In genomic region chr17:6978287-6979248, GRCm38 (mm10) we compare ENCODE assay signal across 8 mouse cellular contexts. TPM values are rescaled to one million over a fixed set of nuclear protein-coding genes. Genes with fewer than 3 reads are reported as not detected.
DNase-seq lines count a peak whose midpoint lies in the region; ATAC-seq and TF ChIP-seq lines count a peak whose summit lies in the region.
"Not testable (repeated sequence)": the region's sequence is repeated elsewhere in the genome, so short reads cannot be mapped to it uniquely, and the experiment has no call there.

Gm49721 (plus strand) TSS chr17:6978904.

- not testable (repeated sequence) for H3K9me3 ChIP-seq in embryonic facial prominence, embryonic 13.5 days; limb, embryonic 10.5 days (replicated peaks); midbrain, embryonic 10.5 days (replicated peaks)

- H3K4me1 ChIP-seq in embryonic facial prominence, embryonic 13.5 days; heart, adult 2 months (ENCODE audit: control insufficient read depth, insufficient read depth, low read length); limb, embryonic 10.5 days; midbrain, embryonic 10.5 days: not testable (repeated sequence)

- H3K36me3 ChIP-seq in embryonic facial prominence, embryonic 13.5 days; heart, adult 2 months (ENCODE audit: control insufficient read depth, insufficient read depth, low read length); limb, embryonic 10.5 days; midbrain, embryonic 10.5 days: not testable (repeated sequence)

- not testable (repeated sequence) for H3K79me2 ChIP-seq in heart, adult 2 months (replicated peaks; ENCODE audit: control insufficient read depth, insufficient read depth, low read length)

- peak; percentile 78 for DNase-seq in adrenal gland, postnatal 10 days
- peak; percentile 81 to 87 for DNase-seq in heart, adult 2 months
- DNase-seq in kidney, adult 11 months: peak; percentile 89
- peak; percentile 63 for DNase-seq in limb, embryonic 10.5 days (ENCODE audit: low spot score)
- DNase-seq in midbrain, embryonic 10.5 days (ENCODE audit: low spot score): peak; percentile 32
- DNase-seq in right cerebral cortex, postnatal 25 days: peak; percentile 62
- DNase-seq in urinary bladder, postnatal 36 days (ENCODE audit: low spot score in 2 of 2): peak; percentile 62 to 67

- TF ChIP-seq EP300 in heart, adult 2 months (IDR thresholded peaks at IDR 0.05; ENCODE audit: insufficient read depth, low read depth, low read length): not testable (repeated sequence)

- peak within 1 kb of the TSS; percentile 58 for H3K4me2 ChIP-seq in embryonic facial prominence, embryonic 13.5 days

- H3K9ac ChIP-seq in embryonic facial prominence, embryonic 13.5 days: peak within 1 kb of the TSS; percentile 77
- H3K9ac ChIP-seq in heart, adult 2 months (ENCODE audit: low read depth, low read length): peak within 1 kb of the TSS; percentile 92

- peak; percentile 95 for ATAC-seq in embryonic facial prominence, embryonic 13.5 days (ENCODE audit: insufficient number of reproducible peaks, insufficient read depth, low FRiP score, low TSS enrichment, low read depth)

- 1% methylated on average over 52 of the region's 68 CpGs for WGBS in embryonic facial prominence, embryonic 13.5 days
- 2% methylated on average over 46 of the region's 68 CpGs for WGBS in heart, adult 2 months
- WGBS in limb, embryonic 10.5 days: 1% methylated on average over 52 of the region's 68 CpGs
- WGBS in midbrain, embryonic 10.5 days: 2% methylated on average over 55 of the region's 68 CpGs

- TF ChIP-seq CTCF in heart, adult 2 months (IDR thresholded peaks at IDR 0.05): not testable (repeated sequence)

- not testable (repeated sequence) for H3K27me3 ChIP-seq in embryonic facial prominence, embryonic 13.5 days; heart, adult 2 months (ENCODE audit: control insufficient read depth, insufficient read depth, low read length); limb, embryonic 10.5 days (ENCODE audit: low read depth, poor library complexity, severe bottlenecking); midbrain, embryonic 10.5 days (ENCODE audit: low read depth, poor library complexity, severe bottlenecking)

- not testable (repeated sequence) for TF ChIP-seq POLR2A in heart, adult 2 months (IDR thresholded peaks at IDR 0.05; ENCODE audit: insufficient read depth, low read depth, low read length)

- not testable (repeated sequence) for H3K27ac ChIP-seq in embryonic facial prominence, embryonic 13.5 days
- peak within 1 kb of the TSS; percentile 70 for H3K27ac ChIP-seq in heart, adult 2 months
- H3K27ac ChIP-seq in limb, embryonic 10.5 days: peak within 1 kb of the TSS; percentile 82; the same call in 1 of the 2 replicates
- peak within 1 kb of the TSS; percentile 84 for H3K27ac ChIP-seq in midbrain, embryonic 10.5 days (replicated peaks)

- intact Hi-C loops in heart, adult 2 months (cut with DNase I): not testable (repeated sequence)

- peak within 1 kb of the TSS; percentile 53 for H3K4me3 ChIP-seq in embryonic facial prominence, embryonic 13.5 days
- H3K4me3 ChIP-seq in heart, adult 2 months: peak within 1 kb of the TSS; percentile 69
- H3K4me3 ChIP-seq in limb, embryonic 10.5 days: peak within 1 kb of the TSS; percentile 54
- H3K4me3 ChIP-seq in midbrain, embryonic 10.5 days: peak within 1 kb of the TSS; percentile 59

RNA-seq across cellular contexts. Expression of gene Gm49721, which starts in this region (rescaled TPM):
- under 1 TPM in 1 of 2 experiments, not detected in 1; 0.55 TPM for total RNA-seq in adrenal gland, postnatal 10 days (2021)
- 0.61 TPM in 1 of 2 replicates, not detected in the other for polyA plus RNA-seq in embryonic facial prominence, embryonic 13.5 days (2015; fragmentation: Nextera tagmentation; extraction: Ambion mirVana)
- total RNA-seq in heart, adult 2 months (2021): not detected
- not detected in 2 replicates for polyA plus RNA-seq in heart, adult 2 months (2012; rRNA removed)
- polyA plus RNA-seq in limb, embryonic 10.5 days (2016; fragmentation: Nextera tagmentation; extraction: Ambion mirVana): 0.30 and 0.45 TPM in 2 replicates
- polyA plus RNA-seq in midbrain, embryonic 10.5 days (2016; fragmentation: Nextera tagmentation; extraction: Ambion mirVana): 0.10 and 0.32 TPM in 2 replicates

Comparison
In these comparisons a context has a peak if more than half of its experiments do, and no peak if none do; other contexts are left out.
1. Peak in DNase-seq in adrenal gland, postnatal 10 days; RNA of the gene not detected or under 1 TPM.
2. Peak in ATAC-seq, H3K4me3 ChIP-seq, H3K9ac ChIP-seq and H3K4me2 ChIP-seq in embryonic facial prominence, embryonic 13.5 days; RNA of the gene not detected or under 1 TPM.
3. Peak in DNase-seq, H3K4me3 ChIP-seq, H3K27ac ChIP-seq and H3K9ac ChIP-seq in heart, adult 2 months; RNA of the gene not detected or under 1 TPM.
4. Peak in DNase-seq, H3K4me3 ChIP-seq and H3K27ac ChIP-seq in limb, embryonic 10.5 days; RNA of the gene not detected or under 1 TPM.
5. Peak in DNase-seq, H3K4me3 ChIP-seq and H3K27ac ChIP-seq in midbrain, embryonic 10.5 days; RNA of the gene not detected or under 1 TPM.
6. DNase-seq: peak in every context shown above with its lines; median percentile 89 in kidney, adult 11 months; 84 in heart, adult 2 months; 78 in adrenal gland, postnatal 10 days; 64 in urinary bladder, postnatal 36 days; 63 in limb, embryonic 10.5 days; 62 in right cerebral cortex, postnatal 25 days; 32 in midbrain, embryonic 10.5 days.